Mouse (Mus musculus) liver, adult 2 months (tissue): ENCODE results near the gene Ptms. TPM values are rescaled to one million over a fixed set of nuclear protein-coding genes. Genes with fewer than 3 reads are reported as not detected.
A peak's percentile ranks its signal among the peaks of the same experiment; 100 is the strongest.

Source experiments
- DNase-seq: peaks from one replicate; pipeline ENCODE4 v3.0.0-alpha.2; 2011; ENCODE audit warnings: low read depth, low spot score; ENCODE audit errors: extremely low read depth
- H3K27ac ChIP-seq: fragments of 200-500 bp; replicated peaks from 2 replicates; pipeline ENCODE4 v1.5.1; 2012; ENCODE audit warnings: low read depth, mild to moderate bottlenecking, control low read depth, inconsistent platforms, low read length; ENCODE audit not compliant: insufficient read depth
- H3K27me3 ChIP-seq: fragments of 200-500 bp; 2 replicates; pipeline ENCODE4 v1.6.1; 2012; ENCODE audit warnings: mild to moderate bottlenecking, moderate library complexity, low read length, inconsistent platforms; ENCODE audit not compliant: control insufficient read depth, insufficient read depth
- H3K36me3 ChIP-seq: fragments of 200-500 bp; 2 replicates; pipeline ENCODE4 v1.6.1; 2012; ENCODE audit warnings: low read length, inconsistent platforms; ENCODE audit not compliant: control insufficient read depth, insufficient read depth
- H3K4me1 ChIP-seq: fragments of 200-500 bp; 2 replicates; pipeline ENCODE4 v1.6.1; 2011; ENCODE audit warnings: low read length; ENCODE audit not compliant: control insufficient read depth, insufficient read depth
- H3K4me3 ChIP-seq: fragments of 200-500 bp; 2 replicates; pipeline ENCODE4 v1.5.1; 2011; ENCODE audit warnings: low read depth, mild to moderate bottlenecking, control low read depth, low read length, moderate library complexity; ENCODE audit not compliant: insufficient read depth
- H3K79me2 ChIP-seq: fragments of 200-500 bp; 2 replicates; pipeline ENCODE4 v1.6.1; 2012; ENCODE audit warnings: inconsistent platforms, mild to moderate bottlenecking, low read length, moderate library complexity; ENCODE audit not compliant: control insufficient read depth, insufficient read depth
- H3K9ac ChIP-seq: fragments of 200-500 bp; 2 replicates; pipeline ENCODE4 v1.6.1; 2012; ENCODE audit warnings: low read depth, mild to moderate bottlenecking, control low read depth, inconsistent platforms, low read length
- CTCF ChIP-seq: fragments of 200-500 bp; IDR thresholded peaks from 2 replicates; pipeline ENCODE4 v1.5.1; 2011; ENCODE audit warnings: low read depth, low read length, control low read depth
- POLR2A ChIP-seq: fragments of 200-500 bp; IDR thresholded peaks from 2 replicates; pipeline ENCODE4 v1.6.1; 2011; ENCODE audit warnings: low read length, control low read depth; ENCODE audit not compliant: insufficient read depth; ENCODE audit errors: extremely low read depth
- WGBS: fragments of 180-500 bp; shearing (Covaris S2); methylation state at CpG from one replicate; pipeline ENCODE4 v1.1.7; 2018; 5-methylcytosine and 5-hydroxymethylcytosine counted together
- polyA plus RNA-seq: library from polyadenylated mRNA; depleted of rRNA; stranded (reverse); fragments of >200 nt; gene quantifications from 2 replicates; pipeline ENCODE4 v1.2.3, GENCODE M21; 2012
- total RNA-seq: library from RNA; depleted of rRNA; stranded (reverse); fragments of >200 nt; gene quantifications from 2 replicates; pipeline ENCODE4 v1.2.3, GENCODE M21; 2014

Ptms gene
- total and polyA plus RNA-seq, 2 experiments = 80.7 to 2,256 TPM

DNA sequence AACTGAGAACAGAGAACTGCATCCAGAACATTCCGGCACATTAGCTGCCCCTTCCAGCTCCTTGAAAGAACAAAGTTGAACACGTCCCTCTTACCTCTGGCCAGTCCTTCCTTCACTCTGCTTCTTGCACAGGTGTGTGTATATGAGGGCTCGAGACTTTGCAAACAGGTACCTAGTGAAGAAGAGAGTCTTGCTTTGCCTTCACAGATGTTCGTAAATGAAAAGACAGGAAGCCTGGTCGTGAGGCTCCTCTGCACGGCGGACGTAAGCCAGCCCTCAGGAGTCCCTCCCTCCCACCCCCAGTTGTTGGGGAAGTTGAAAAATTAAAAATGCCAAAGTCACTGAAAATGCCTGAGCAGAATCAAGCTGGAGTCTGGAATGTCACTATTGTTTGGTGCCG lies 31.9 kb downstream of the Ptms start, which contains the start of gene Cd4:
Gene Cd4 (minus strand): TSS at position 236 of the 400 bp plus-strand sequence.
- Histone ChIP-seq H3K27ac (no peak within 1 kb of the TSS), H3K9ac (no peak within 1 kb of the TSS), H3K4me3 (no peak within 1 kb of the TSS), H3K4me1 (peaks cover 7% of the 10 kb centered on the region), H3K36me3 (no peaks in the 10 kb centered on the region), H3K27me3 (no peaks in the 10 kb centered on the region), H3K79me2 (no peaks in the 10 kb centered on the region)
- TF ChIP-seq POLR2A (no peak), CTCF (no peak)
- DNase-seq = no peak
- 89% methylated on average over 9 of the region's 9 CpGs for WGBS

DNA sequence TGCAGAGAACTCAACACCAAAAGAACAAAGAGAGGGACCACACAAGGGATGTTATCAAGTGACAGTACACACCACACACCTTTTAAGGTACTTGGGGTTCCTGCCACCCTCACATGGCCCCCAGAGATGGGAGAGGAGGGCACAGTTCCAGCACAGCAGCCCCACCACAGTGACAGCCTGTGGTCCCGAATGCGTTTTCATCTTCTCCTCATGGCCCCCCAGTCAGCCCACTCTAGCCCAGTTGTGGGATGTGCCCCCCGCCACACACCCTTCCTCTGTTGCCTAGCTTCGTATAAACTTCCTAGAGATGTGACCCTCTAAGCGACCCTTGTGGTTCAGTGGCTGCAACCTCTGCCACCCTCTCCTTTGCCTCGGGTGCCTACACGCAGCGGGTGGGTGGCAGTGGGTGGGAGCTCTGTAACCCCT lies 33.9 kb downstream of the Ptms start:
- Histone ChIP-seq H3K27me3 (no peaks in the 10 kb centered on the region), H3K79me2 (no peaks in the 10 kb centered on the region), H3K4me3 (no peak overlapping the region), H3K9ac (no peak overlapping the region), H3K4me1 (peaks cover 9% of the 10 kb centered on the region), H3K36me3 (no peaks in the 10 kb centered on the region), H3K27ac (no peak overlapping the region)
- 93% methylated on average over 8 of the region's 8 CpGs for WGBS
- no peak for DNase-seq
- TF ChIP-seq CTCF (no peak), POLR2A (no peak)

DNA sequence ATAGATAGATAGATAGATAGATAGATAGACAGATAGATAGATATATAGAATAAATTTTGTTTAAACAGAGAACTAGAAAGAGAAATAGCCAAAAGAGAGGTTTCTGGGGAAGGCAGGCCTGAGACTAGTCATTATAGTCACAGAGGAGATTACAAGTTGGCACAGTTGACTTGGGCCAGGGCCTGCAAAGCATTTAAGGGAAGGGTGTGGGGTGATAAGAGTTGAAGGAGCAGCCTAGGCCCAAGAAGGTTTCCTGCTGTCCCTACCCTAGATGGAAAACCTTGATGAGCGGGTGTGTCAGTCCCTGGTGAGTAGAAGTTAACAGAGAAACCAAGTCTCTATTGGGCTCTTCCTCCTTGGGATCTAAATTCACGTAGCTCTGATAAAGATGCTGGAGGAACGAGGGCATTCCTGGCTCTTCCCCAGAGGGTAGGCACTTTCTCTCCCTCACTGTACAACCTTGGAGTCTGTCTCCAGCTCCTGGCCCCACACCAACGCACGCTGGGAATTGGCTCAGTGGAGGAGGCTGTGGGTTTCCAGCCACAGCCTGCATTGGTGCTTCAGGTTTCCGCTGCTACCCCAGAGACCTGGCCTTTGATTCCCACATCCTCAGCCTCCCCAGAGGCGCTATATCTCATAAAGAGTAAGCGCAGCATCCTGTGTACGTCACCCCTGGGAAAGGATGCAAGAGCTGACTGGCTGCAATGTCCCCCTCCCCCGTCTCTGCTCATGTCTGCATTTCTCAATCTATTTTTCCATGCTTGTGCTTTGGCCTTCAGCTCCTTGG lies 35.0 kb downstream of the Ptms start:
- TF ChIP-seq CTCF = no peak
- no peak for TF ChIP-seq POLR2A
- 78% methylated on average over 10 of the region's 10 CpGs for WGBS
- Histone ChIP-seq H3K4me3 (no peak overlapping the region), H3K36me3 (no peaks in the 10 kb centered on the region), H3K27me3 (no peaks in the 10 kb centered on the region), H3K79me2 (no peaks in the 10 kb centered on the region), H3K27ac (no peak overlapping the region), H3K4me1 (peaks cover 10% of the 10 kb centered on the region), H3K9ac (no peak overlapping the region)
- no peak for DNase-seq

DNA sequence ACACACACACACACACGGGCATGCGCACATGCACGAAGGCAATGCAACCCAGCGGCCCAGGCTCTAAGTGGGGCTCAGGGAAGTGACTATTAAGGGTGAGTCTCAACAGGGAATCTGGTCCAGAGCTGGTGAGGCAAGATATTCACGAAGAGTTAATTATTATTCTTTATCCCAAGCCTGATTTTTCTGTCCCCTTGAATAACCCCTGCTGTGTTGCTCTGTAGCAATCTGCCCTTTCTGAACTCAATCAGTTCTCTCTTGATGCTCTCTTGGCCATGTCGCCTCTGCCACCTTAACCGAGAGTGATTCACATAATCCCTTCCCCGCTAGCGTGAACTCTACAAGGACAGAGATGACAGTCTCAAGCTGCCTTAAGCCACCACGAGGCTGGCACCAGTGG lies 36.6 kb downstream of the Ptms start:
- TF ChIP-seq POLR2A (no peak), CTCF (no peak)
- peak; percentile 95 for DNase-seq
- H3K4me1 ChIP-seq = peaks cover 10% of the 10 kb centered on the region
- no peaks in the 10 kb centered on the region for H3K27me3 ChIP-seq
- H3K4me3 ChIP-seq = no peak overlapping the region
- 40% methylated on average over 10 of the region's 10 CpGs for WGBS
- no peak overlapping the region for H3K9ac ChIP-seq
- no peaks in the 10 kb centered on the region for H3K36me3 ChIP-seq
- no peaks in the 10 kb centered on the region for H3K79me2 ChIP-seq
- H3K27ac ChIP-seq = peak overlapping the region; percentile 79

DNA sequence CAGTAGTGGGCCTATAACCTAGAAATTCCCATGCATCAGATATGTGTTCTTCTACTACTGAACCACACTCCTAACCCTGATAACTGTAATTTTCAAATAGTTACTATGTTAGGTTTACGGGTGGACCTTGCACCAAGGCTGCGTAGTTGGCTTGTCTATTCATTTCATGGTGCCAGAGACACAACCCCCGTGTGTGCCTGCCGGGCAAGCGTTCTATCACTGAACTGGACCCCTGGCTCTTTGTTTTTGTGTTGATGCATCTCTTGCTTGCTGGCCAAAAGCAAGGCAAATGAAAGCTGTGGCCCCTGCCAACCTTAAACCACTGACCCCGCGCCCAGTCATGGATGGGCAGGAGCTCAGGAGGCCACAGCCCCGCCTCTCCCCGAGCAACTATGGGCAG lies 38.1 kb downstream of the Ptms start:
- DNase-seq = peak; percentile 95
- Histone ChIP-seq H3K4me3 (peak overlapping the region; percentile 12; the same call in 1 of the 2 replicates), H3K4me1 (peaks cover 10% of the 10 kb centered on the region), H3K79me2 (no peaks in the 10 kb centered on the region), H3K9ac (peak overlapping the region; percentile 40), H3K27me3 (no peaks in the 10 kb centered on the region), H3K27ac (peak overlapping the region; percentile 83), H3K36me3 (no peaks in the 10 kb centered on the region)
- TF ChIP-seq CTCF = no peak
- TF ChIP-seq POLR2A = no peak
- WGBS = 48% methylated on average over 9 of the region's 9 CpGs

DNA sequence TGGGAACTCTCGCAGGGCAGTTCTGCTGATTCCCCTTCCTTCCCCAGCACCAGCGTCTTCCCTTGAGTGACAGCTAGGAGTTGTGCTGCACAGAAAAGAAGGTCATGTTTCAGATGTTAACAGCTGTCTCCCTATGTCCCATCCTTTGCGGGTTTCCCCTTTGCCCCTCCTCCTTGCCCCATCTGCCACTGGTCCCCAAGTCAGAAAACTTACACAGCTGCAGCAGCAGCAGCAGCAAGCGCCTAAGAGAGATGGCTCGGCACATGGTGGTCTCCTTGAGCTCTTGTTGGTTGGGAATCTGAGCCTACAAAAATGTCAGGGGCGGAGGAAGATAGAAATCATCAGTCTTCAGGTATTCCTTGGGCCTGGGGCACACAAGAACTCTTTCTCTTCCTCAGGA lies 40.5 kb downstream of the Ptms start:
- H3K27ac ChIP-seq = no peak overlapping the region
- no peak for TF ChIP-seq POLR2A
- TF ChIP-seq CTCF = no peak
- no peak for DNase-seq
- no peaks in the 10 kb centered on the region for H3K36me3 ChIP-seq
- no peaks in the 10 kb centered on the region for H3K27me3 ChIP-seq
- H3K9ac ChIP-seq = no peak overlapping the region
- H3K4me3 ChIP-seq = no peak overlapping the region
- peaks cover 10% of the 10 kb centered on the region for H3K4me1 ChIP-seq
- 63% methylated on average over 6 of the region's 6 CpGs for WGBS
- no peaks in the 10 kb centered on the region for H3K79me2 ChIP-seq
